Mouse (Mus musculus): Measurements from ENCODE around the gene Abca5.
"Not testable (repeated sequence)": the region's sequence is repeated elsewhere in the genome, so short reads cannot be mapped to it uniquely, and the experiment has no call there.

- TF ChIP-seq CTCF (IDR thresholded peaks at IDR 0.05; ENCODE audit: borderline replicate concordance, control insufficient read depth, extremely low read depth, insufficient read depth, low read length, poor library complexity); POLR2A (IDR thresholded peaks at IDR 0.05; ENCODE audit: control insufficient read depth, extremely low read depth, insufficient read depth, low read length, poor library complexity): not testable (repeated sequence)
Observed at GRCm38 (mm10) chr11:110355131-110355530, 17.6 kb upstream of the Abca5 start.
